Mouse (Mus musculus) kidney, embryonic 14.5 days (tissue): ENCODE measurements around the gene Myo18b. TPM values are rescaled to one million over a fixed set of nuclear protein-coding genes. Genes with fewer than 3 reads are reported as not detected.

ENCODE experiments used
- ATAC-seq: fragments of 200-750 bp; cut with Nextera tagmentation; 2 replicates; pipeline ENCODE4 v1.8.0; 2017; ENCODE audit warnings: moderate number of reproducible peaks, mild to moderate bottlenecking, moderate TSS enrichment, moderate library complexity; ENCODE audit not compliant: low FRiP score, low TSS enrichment
- H3K27ac ChIP-seq: fragments of 300-500 bp; sonication (generic); 2 replicates; pipeline ENCODE4 v1.5.1; 2014; ENCODE audit warnings: low read depth, mild to moderate bottlenecking, low read length, moderate library complexity, mixed read lengths
- H3K27me3 ChIP-seq: fragments of 300-500 bp; sonication (generic); 2 replicates; pipeline ENCODE4 v1.6.1; 2014; ENCODE audit warnings: mild to moderate bottlenecking, low read length; ENCODE audit not compliant: control insufficient read depth, insufficient read depth
- H3K36me3 ChIP-seq: fragments of 300-500 bp; sonication (generic); 2 replicates; pipeline ENCODE4 v1.6.1; 2014; ENCODE audit warnings: low read length, mixed read lengths; ENCODE audit not compliant: control insufficient read depth, insufficient read depth
- H3K4me1 ChIP-seq: fragments of 300-500 bp; sonication (generic); 2 replicates; pipeline ENCODE4 v1.6.1; 2014; ENCODE audit warnings: low read length, mixed read lengths; ENCODE audit not compliant: control insufficient read depth, insufficient read depth
- H3K4me2 ChIP-seq: fragments of 300-500 bp; sonication (generic); replicated peaks from 2 replicates; pipeline ENCODE4 v1.6.1; 2014; ENCODE audit warnings: low read depth, mild to moderate bottlenecking, low read length
- H3K4me3 ChIP-seq: fragments of 300-500 bp; sonication (generic); 2 replicates; pipeline ENCODE4 v1.5.1; 2014; ENCODE audit warnings: mild to moderate bottlenecking, low read length
- H3K9ac ChIP-seq: fragments of 300-500 bp; sonication (generic); 2 replicates; pipeline ENCODE4 v1.6.1; 2014; ENCODE audit warnings: low read depth, mild to moderate bottlenecking, low read length, moderate library complexity
- H3K9me3 ChIP-seq: fragments of 300-500 bp; sonication (generic); 2 replicates; pipeline ENCODE4 v1.6.1; 2016; ENCODE audit warnings: low read length; ENCODE audit not compliant: control insufficient read depth
- WGBS: fragments of 180-500 bp; shearing (Covaris S2); extraction: QIAGEN DNeasy Blood & Tissue Kit; methylation state at CpG from one replicate; pipeline ENCODE4 v1.1.7; 2014; 5-methylcytosine and 5-hydroxymethylcytosine counted together
- polyA plus RNA-seq: library from polyadenylated mRNA; unstranded; fragments of >200 nt; fragmentation: Nextera tagmentation; extraction: Ambion mirVana; gene quantifications from 2 replicates; pipeline ENCODE4 v1.2.1, GENCODE M21; 2014

The Myo18b gene
- polyA plus RNA-seq, 1 experiment from 2014 or later, result 0.26 TPM

GRCm38 (mm10) chr5:112843676-112844257 is 52.4 kb downstream of the Myo18b start:
- Histone ChIP-seq H3K27me3 (peaks cover 4% of the 10 kb centered on the region), H3K4me3 (no peak overlapping the region), H3K9me3 (no peaks in the 10 kb centered on the region), H3K4me1 (peaks cover 5% of the 10 kb centered on the region; the same call in 1 of the 2 replicates), H3K4me2 (no peak overlapping the region), H3K36me3 (no peaks in the 10 kb centered on the region), H3K9ac (no peak overlapping the region), H3K27ac (no peak overlapping the region)
- WGBS, result 32% methylated on average over 6 of the region's 6 CpGs
- no peak for ATAC-seq

- Histone ChIP-seq H3K4me1 (no peaks in the 10 kb centered on the region), H3K9me3 (no peaks in the 10 kb centered on the region), H3K9ac (no peak overlapping the region), H3K27me3 (no peaks in the 10 kb centered on the region), H3K27ac (no peak overlapping the region), H3K4me2 (no peak overlapping the region), H3K36me3 (no peaks in the 10 kb centered on the region), H3K4me3 (no peak overlapping the region)
- no peak for ATAC-seq
- 91% methylated on average over 5 of the region's 5 CpGs for WGBS
These were observed 53.5 kb downstream of the Myo18b start for GRCm38 (mm10) chr5:112842696-112843095.

- no peaks in the 10 kb centered on the region for H3K9me3 ChIP-seq
- H3K36me3 ChIP-seq, result no peaks in the 10 kb centered on the region
- ATAC-seq, result no peak
- H3K4me3 ChIP-seq, result no peak overlapping the region
- H3K4me1 ChIP-seq, result no peaks in the 10 kb centered on the region
- no peak overlapping the region for H3K4me2 ChIP-seq
- no peaks in the 10 kb centered on the region for H3K27me3 ChIP-seq
- H3K27ac ChIP-seq, result no peak overlapping the region
- H3K9ac ChIP-seq, result no peak overlapping the region
- 65% methylated on average over 6 of the region's 6 CpGs for WGBS
These were observed 54.3 kb downstream of the Myo18b start for GRCm38 (mm10) chr5:112841850-112842249.

DNA sequence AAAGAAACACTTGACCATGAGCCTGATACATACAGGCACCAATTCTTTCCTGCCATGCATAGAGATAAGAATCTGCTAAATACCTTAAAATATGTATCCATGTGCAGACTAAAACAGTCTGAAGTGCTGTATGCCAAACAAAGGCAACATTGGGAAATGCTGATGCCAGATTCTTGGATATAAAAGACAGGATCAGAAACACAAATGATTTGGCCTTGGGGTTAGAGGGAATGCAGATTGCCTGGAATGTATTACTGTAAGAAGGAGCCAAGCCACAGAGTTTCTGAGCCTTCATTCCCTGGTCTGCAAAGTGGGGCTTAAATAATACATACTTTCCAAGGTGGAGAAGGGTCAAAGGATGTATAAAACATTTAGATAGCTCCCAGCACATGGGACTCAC is 61.3 kb downstream of the Myo18b start:
- Histone ChIP-seq H3K27me3 (no peaks in the 10 kb centered on the region), H3K9me3 (no peaks in the 10 kb centered on the region), H3K36me3 (no peaks in the 10 kb centered on the region), H3K9ac (no peak overlapping the region), H3K4me2 (no peak overlapping the region), H3K4me1 (no peaks in the 10 kb centered on the region), H3K4me3 (no peak overlapping the region), H3K27ac (no peak overlapping the region)
- no peak for ATAC-seq

GRCm38 (mm10) chr5:112833866-112834265 is 62.3 kb downstream of the Myo18b start:
- Histone ChIP-seq H3K27ac (no peak overlapping the region), H3K4me1 (no peaks in the 10 kb centered on the region), H3K9ac (no peak overlapping the region), H3K36me3 (no peaks in the 10 kb centered on the region), H3K4me2 (no peak overlapping the region), H3K4me3 (no peak overlapping the region), H3K9me3 (no peaks in the 10 kb centered on the region), H3K27me3 (no peaks in the 10 kb centered on the region)
- 76% methylated on average over 11 of the region's 11 CpGs for WGBS
- no peak for ATAC-seq

DNA sequence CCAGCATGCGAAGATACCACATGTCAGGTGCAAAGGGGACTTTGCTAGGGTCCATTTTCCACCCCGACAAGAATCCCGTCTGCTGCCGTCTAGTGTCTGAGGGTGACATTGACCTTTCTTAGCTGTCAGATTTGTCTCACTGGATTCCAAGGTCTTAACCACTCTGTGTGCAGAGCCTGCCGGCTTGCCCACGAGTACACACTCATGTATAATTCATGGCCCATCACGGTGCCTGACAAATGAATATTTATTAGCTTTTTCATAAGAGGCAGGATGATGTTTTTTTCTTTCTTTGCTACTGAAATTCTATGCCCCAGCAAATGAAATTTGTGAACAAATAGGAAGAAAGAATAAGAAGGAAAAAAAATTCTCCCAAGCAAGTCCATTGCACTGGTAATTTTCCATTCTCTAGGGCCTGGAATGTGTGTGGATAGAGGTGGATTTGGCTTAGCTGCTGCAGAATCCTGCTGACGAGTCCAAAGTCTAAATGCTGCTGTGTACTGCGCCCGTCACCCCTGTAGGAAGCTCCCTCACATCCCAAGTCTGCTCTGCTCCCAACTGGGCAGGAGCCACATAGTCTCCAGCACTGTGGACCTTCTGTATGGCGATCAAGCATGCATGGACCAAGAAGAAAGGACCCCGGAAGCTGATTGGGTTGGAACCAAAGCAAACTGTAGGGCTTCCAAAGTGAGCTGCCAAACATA is 70.9 kb downstream of the Myo18b start:
- Histone ChIP-seq H3K9me3 (no peaks in the 10 kb centered on the region), H3K9ac (no peak overlapping the region), H3K27ac (no peak overlapping the region), H3K4me1 (no peaks in the 10 kb centered on the region), H3K4me2 (no peak overlapping the region), H3K36me3 (no peaks in the 10 kb centered on the region), H3K27me3 (no peaks in the 10 kb centered on the region), H3K4me3 (no peak overlapping the region)
- 71% methylated on average over 12 of the region's 12 CpGs for WGBS
- ATAC-seq, result no peak

GRCm38 (mm10) chr5:112824376-112824775 is 71.8 kb downstream of the Myo18b start:
- Histone ChIP-seq H3K36me3 (no peaks in the 10 kb centered on the region), H3K4me2 (no peak overlapping the region), H3K9ac (no peak overlapping the region), H3K4me3 (no peak overlapping the region), H3K27ac (no peak overlapping the region), H3K27me3 (no peaks in the 10 kb centered on the region), H3K4me1 (no peaks in the 10 kb centered on the region), H3K9me3 (no peaks in the 10 kb centered on the region)
- ATAC-seq, result no peak; the same call in 1 of the 2 replicates
- WGBS, result 40% methylated on average over 13 of the region's 13 CpGs

GRCm38 (mm10) chr5:112822426-112822825 is 73.7 kb downstream of the Myo18b start:
- H3K27ac ChIP-seq, result no peak overlapping the region
- 71% methylated on average over 3 of the region's 3 CpGs for WGBS
- H3K27me3 ChIP-seq, result no peaks in the 10 kb centered on the region
- H3K4me1 ChIP-seq, result no peaks in the 10 kb centered on the region
- ATAC-seq, result no peak
- no peaks in the 10 kb centered on the region for H3K9me3 ChIP-seq
- no peak overlapping the region for H3K4me3 ChIP-seq
- H3K36me3 ChIP-seq, result no peaks in the 10 kb centered on the region
- no peak overlapping the region for H3K9ac ChIP-seq
- H3K4me2 ChIP-seq, result no peak overlapping the region

- no peaks in the 10 kb centered on the region for H3K9me3 ChIP-seq
- H3K4me2 ChIP-seq, result no peak overlapping the region
- no peaks in the 10 kb centered on the region for H3K36me3 ChIP-seq
- H3K4me1 ChIP-seq, result no peaks in the 10 kb centered on the region
- H3K4me3 ChIP-seq, result no peak overlapping the region
- no peak overlapping the region for H3K27ac ChIP-seq
- no peaks in the 10 kb centered on the region for H3K27me3 ChIP-seq
- 81% methylated on average over 7 of the region's 7 CpGs for WGBS
- ATAC-seq, result no peak
- no peak overlapping the region for H3K9ac ChIP-seq
These were observed 81.1 kb downstream of the Myo18b start for GRCm38 (mm10) chr5:112815051-112815450.
